Mouse (Mus musculus) midbrain, embryonic 12.5 days (tissue): ENCODE measurements around the gene Dlg4. TPM values are rescaled to one million over a fixed set of nuclear protein-coding genes. Genes with fewer than 3 reads are reported as not detected.

Experiments
- ATAC-seq: fragments of 200-750 bp; cut with Nextera tagmentation; 2 replicates; pipeline ENCODE4 v1.8.0; 2017; ENCODE audit warnings: low read depth, moderate TSS enrichment, moderate library complexity; ENCODE audit not compliant: low FRiP score
- H3K27ac ChIP-seq: fragments of 300-500 bp; sonication (generic); replicated peaks from 2 replicates; pipeline ENCODE4 v1.5.1; 2016; ENCODE audit warnings: mild to moderate bottlenecking
- H3K27me3 ChIP-seq: fragments of 300-500 bp; sonication (generic); 2 replicates; pipeline ENCODE4 v1.6.1; 2016; ENCODE audit warnings: mild to moderate bottlenecking
- H3K36me3 ChIP-seq: fragments of 300-500 bp; sonication (generic); 2 replicates; pipeline ENCODE4 v1.6.1; 2016
- H3K4me1 ChIP-seq: fragments of 300-500 bp; sonication (generic); 2 replicates; pipeline ENCODE4 v1.6.1; 2016
- H3K4me2 ChIP-seq: fragments of 300-500 bp; sonication (generic); replicated peaks from 2 replicates; pipeline ENCODE4 v1.6.1; 2016; ENCODE audit warnings: mild to moderate bottlenecking, moderate library complexity
- H3K4me3 ChIP-seq: fragments of 300-500 bp; sonication (generic); 2 replicates; pipeline ENCODE4 v1.5.1; 2016; ENCODE audit warnings: mild to moderate bottlenecking
- H3K9ac ChIP-seq: fragments of 300-500 bp; sonication (generic); replicated peaks from 2 replicates; pipeline ENCODE4 v1.6.1; 2016; ENCODE audit warnings: mild to moderate bottlenecking, moderate library complexity
- H3K9me3 ChIP-seq: fragments of 300-500 bp; sonication (generic); 2 replicates; pipeline ENCODE4 v1.6.1; 2016; ENCODE audit warnings: mild to moderate bottlenecking
- WGBS: fragments of 180-500 bp; shearing (Covaris S2); methylation state at CpG from one replicate; pipeline ENCODE4 v1.1.7; 2016; 5-methylcytosine and 5-hydroxymethylcytosine counted together
- polyA plus RNA-seq: library from polyadenylated mRNA; unstranded; fragments of >200 nt; fragmentation: Nextera tagmentation; extraction: Ambion mirVana; gene quantifications from 2 replicates; pipeline ENCODE4 v1.2.1, GENCODE M21; 2016

The Dlg4 gene
- polyA plus RNA-seq, 1 experiment from 2014 or later = 23.9 TPM

- WGBS = 93% methylated on average over 27 of the region's 27 CpGs
- H3K4me1 ChIP-seq = peaks cover 46% of the 10 kb centered on the region
- no peak for ATAC-seq
- H3K4me2 ChIP-seq = no peak overlapping the region
- no peak overlapping the region for H3K9ac ChIP-seq
- no peaks in the 10 kb centered on the region for H3K9me3 ChIP-seq
- H3K36me3 ChIP-seq = peaks cover 32% of the 10 kb centered on the region
- no peaks in the 10 kb centered on the region for H3K27me3 ChIP-seq
- no peak overlapping the region for H3K4me3 ChIP-seq
- H3K27ac ChIP-seq = no peak overlapping the region; the same call in 1 of the 2 replicates
Observed at GRCm38 (mm10) chr11:69998567-69999491, 17.9 kb upstream of the Dlg4 start.

DNA sequence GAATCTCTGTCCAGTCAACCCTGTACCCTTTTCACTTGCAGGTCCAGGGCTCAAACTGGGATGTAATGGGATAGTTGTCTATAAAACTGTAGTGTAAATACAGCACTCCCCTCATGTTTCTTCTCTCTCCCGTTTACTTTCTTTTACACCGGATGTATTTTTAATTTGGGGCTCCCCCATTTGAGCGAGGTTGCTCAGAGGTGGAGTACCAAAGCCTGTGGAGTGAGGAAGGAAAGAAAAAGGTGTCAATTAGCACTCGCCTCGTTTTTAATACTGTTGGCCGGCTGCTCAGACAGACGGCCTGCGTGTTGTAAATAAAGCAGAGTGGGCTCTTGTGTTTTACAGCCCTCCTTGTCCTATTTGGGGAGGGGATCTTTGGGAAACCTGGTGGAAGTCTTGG, 17.1 kb upstream of the Dlg4 start:
- no peak overlapping the region for H3K9ac ChIP-seq
- 0 out of 2 replicates have a peak overlapping the region, but pooled peaks have one; percentile 79 for H3K4me3 ChIP-seq
- H3K4me2 ChIP-seq = 0 out of 2 replicates have a peak overlapping the region, but pooled peaks have one; percentile 83
- WGBS = 91% methylated on average over 8 of the region's 8 CpGs
- H3K4me1 ChIP-seq = peaks cover 48% of the 10 kb centered on the region
- no peaks in the 10 kb centered on the region for H3K9me3 ChIP-seq
- no peaks in the 10 kb centered on the region for H3K27me3 ChIP-seq
- no peak for ATAC-seq
- H3K36me3 ChIP-seq = peaks cover 28% of the 10 kb centered on the region
- peak overlapping the region; percentile 96 for H3K27ac ChIP-seq

DNA sequence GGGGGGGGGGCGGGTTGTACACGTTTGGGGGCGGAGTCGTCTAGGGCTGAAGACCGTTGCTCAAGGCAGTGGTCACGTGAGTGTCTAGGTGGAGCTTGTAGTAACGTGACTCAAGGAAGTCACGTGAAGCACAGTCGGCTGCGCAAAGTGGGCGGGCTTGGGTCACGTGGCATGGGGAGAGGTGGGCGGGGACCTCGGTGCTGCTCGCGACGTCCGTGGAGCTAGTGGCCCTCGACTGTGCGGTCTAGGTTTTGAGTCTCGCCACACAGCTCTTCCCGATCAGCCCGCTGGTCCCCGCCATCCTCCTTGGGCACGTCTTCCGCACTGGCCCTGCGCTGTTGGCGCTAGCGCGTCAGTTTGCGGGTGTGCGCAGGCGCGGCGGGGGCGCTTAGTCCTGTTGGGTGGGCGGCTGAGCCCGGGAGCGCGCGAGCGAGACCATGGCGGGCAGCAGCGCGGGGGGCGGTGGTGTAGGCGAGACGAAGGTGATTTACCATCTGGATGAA, 16.3 kb upstream of the Dlg4 start, which contains the start of gene Dvl2:
TSS of gene Dvl2 (plus strand) at position 200 of the 503 bp plus-strand sequence.
- peak; percentile 61 for ATAC-seq
- Histone ChIP-seq H3K4me1 (peaks cover 48% of the 10 kb centered on the region), H3K4me3 (peak within 1 kb of the TSS; percentile 79), H3K9ac (peak within 1 kb of the TSS; percentile 82), H3K36me3 (peaks cover 34% of the 10 kb centered on the region), H3K9me3 (no peaks in the 10 kb centered on the region), H3K27ac (peak within 1 kb of the TSS; percentile 96), H3K4me2 (peak within 1 kb of the TSS; percentile 83), H3K27me3 (no peaks in the 10 kb centered on the region)
- 1% methylated on average over 44 of the region's 48 CpGs for WGBS

DNA sequence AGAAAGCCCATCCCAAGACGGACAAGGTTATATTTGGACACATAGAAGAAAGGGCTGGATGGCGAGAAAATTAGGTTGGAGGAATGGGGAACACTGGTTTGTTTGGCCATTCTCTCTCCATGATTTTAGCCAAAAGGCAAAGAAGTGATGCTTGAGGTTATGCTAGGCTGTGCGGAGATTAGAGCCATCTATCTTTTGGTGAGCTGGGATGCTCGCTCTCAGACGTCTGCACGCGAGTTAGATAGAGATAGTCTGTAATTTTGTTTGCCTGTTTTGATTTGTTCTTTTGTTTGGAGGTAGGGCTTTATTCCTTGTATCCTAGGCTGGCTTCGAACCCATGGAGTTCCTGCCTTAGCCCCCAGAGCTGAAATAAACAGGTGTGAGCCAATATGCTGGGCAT, 15.6 kb upstream of the Dlg4 start:
- H3K27me3 ChIP-seq = no peaks in the 10 kb centered on the region
- H3K4me2 ChIP-seq = peak overlapping the region; percentile 83
- ATAC-seq = no peak
- peaks cover 41% of the 10 kb centered on the region for H3K36me3 ChIP-seq
- H3K27ac ChIP-seq = peak overlapping the region; percentile 96
- peak overlapping the region; percentile 82 for H3K9ac ChIP-seq
- no peaks in the 10 kb centered on the region for H3K9me3 ChIP-seq
- WGBS = 15% methylated on average over 8 of the region's 8 CpGs
- peaks cover 48% of the 10 kb centered on the region for H3K4me1 ChIP-seq
- peak overlapping the region; percentile 79 for H3K4me3 ChIP-seq

DNA sequence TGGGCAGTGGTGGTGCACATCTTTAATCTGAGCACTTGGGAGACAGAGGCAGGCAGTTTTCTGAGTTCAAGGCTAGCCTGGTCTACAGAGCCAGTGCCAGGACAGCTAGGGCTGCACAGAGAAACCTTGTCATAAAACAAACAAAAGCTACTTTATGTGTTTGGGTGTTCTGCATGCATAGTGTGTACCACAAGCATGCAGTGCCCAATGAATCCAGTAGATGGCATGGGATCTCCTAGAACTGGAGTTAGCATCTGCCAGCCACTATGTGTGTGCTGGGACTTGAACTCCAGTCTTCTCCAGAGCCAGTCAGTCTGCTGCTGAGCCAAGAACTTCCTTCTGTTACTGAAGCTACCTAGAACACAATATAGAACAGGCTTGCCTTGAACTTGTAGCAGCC, 14.9 kb upstream of the Dlg4 start:
- ATAC-seq = no peak
- H3K27ac ChIP-seq = no peak overlapping the region
- no peaks in the 10 kb centered on the region for H3K9me3 ChIP-seq
- H3K4me1 ChIP-seq = peaks cover 48% of the 10 kb centered on the region
- H3K27me3 ChIP-seq = no peaks in the 10 kb centered on the region
- H3K36me3 ChIP-seq = peaks cover 48% of the 10 kb centered on the region
- peak overlapping the region; percentile 79; the same call in 1 of the 2 replicates for H3K4me3 ChIP-seq
- peak overlapping the region; percentile 83 for H3K4me2 ChIP-seq
- H3K9ac ChIP-seq = no peak overlapping the region

DNA sequence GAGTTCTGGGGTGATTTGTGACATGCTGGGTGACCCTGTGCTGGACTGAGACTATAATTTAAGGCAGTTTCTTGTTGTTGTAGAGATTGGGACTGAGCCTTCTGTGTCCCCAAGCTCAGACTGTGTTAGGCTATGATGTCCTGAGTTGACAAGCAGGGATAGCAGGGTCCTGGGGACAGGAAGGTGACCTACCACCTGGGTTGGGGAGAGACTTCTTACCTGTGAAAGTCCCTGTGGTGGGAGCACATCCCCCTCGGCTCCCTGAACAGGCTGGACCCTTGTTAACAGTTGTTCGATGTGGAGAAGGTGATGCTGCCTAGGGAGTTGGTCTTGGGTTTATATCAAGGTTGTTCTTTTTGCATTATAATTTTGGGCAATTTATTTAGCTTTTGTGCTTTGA, 14.3 kb upstream of the Dlg4 start:
- WGBS = 96% methylated on average over 2 of the region's 2 CpGs
- H3K36me3 ChIP-seq = peaks cover 54% of the 10 kb centered on the region
- 0 out of 2 replicates have a peak overlapping the region, but pooled peaks have one; percentile 11 for H3K9ac ChIP-seq

DNA sequence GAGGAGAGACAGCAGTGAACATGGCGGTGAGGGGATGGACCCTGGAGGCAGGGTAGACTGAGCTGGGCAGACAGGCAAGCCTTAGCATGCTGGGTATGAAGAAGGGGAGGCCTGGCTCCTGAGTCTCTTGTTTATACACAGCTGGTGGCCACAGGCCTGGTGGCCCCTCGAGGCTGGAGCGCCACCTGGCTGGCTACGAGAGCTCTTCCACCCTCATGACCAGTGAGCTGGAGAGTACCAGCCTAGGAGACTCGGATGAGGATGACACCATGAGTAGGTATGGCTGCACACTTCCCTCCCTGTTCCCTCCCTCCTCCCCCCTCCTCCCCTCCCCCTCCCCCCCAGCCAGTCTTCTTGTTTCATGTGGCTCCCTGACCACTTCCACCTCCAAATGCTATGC, 11.2 kb upstream of the Dlg4 start:
- Histone ChIP-seq H3K27ac (no peak overlapping the region), H3K27me3 (no peaks in the 10 kb centered on the region), H3K4me3 (no peak overlapping the region), H3K9ac (no peak overlapping the region), H3K36me3 (peaks cover 62% of the 10 kb centered on the region), H3K9me3 (no peaks in the 10 kb centered on the region), H3K4me2 (no peak overlapping the region), H3K4me1 (peaks cover 29% of the 10 kb centered on the region)
- no peak for ATAC-seq
- 53% methylated on average over 5 of the region's 5 CpGs for WGBS

More for the DNA sequence above, 14.3 kb upstream of the Dlg4 start:
- H3K4me1 ChIP-seq = peaks cover 45% of the 10 kb centered on the region
- no peak for ATAC-seq
- no peaks in the 10 kb centered on the region for H3K27me3 ChIP-seq
- H3K9me3 ChIP-seq = no peaks in the 10 kb centered on the region
- H3K4me3 ChIP-seq = peak overlapping the region; percentile 79; the same call in 1 of the 2 replicates
- H3K4me2 ChIP-seq = peak overlapping the region; percentile 83
- H3K27ac ChIP-seq = no peak overlapping the region

DNA sequence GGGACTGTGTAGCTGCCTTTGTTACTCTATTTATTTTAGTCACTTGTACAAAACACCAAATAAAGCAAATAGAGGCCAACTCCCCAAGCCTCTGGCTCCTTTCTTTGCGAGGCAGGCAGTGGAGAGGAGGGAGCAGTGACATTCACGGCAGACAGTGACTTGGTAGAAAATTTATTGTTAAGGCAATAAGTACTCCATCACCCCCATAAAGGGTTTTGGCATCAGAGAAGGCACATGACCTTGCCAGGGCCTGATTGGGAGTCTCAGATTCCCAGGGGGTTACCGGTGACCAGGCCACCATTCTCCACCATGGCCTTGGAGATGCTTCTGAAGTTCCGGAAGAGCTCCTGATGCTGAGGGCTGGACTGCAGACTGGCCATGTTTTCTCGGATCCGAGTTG, 6.7 kb upstream of the Dlg4 start:
- Histone ChIP-seq H3K9me3 (no peaks in the 10 kb centered on the region), H3K27me3 (no peaks in the 10 kb centered on the region), H3K4me3 (no peak overlapping the region), H3K4me2 (no peak overlapping the region), H3K27ac (no peak overlapping the region), H3K9ac (no peak overlapping the region), H3K36me3 (peaks cover 88% of the 10 kb centered on the region), H3K4me1 (peaks cover 13% of the 10 kb centered on the region)
- WGBS = 88% methylated on average over 6 of the region's 6 CpGs
- no peak for ATAC-seq

DNA sequence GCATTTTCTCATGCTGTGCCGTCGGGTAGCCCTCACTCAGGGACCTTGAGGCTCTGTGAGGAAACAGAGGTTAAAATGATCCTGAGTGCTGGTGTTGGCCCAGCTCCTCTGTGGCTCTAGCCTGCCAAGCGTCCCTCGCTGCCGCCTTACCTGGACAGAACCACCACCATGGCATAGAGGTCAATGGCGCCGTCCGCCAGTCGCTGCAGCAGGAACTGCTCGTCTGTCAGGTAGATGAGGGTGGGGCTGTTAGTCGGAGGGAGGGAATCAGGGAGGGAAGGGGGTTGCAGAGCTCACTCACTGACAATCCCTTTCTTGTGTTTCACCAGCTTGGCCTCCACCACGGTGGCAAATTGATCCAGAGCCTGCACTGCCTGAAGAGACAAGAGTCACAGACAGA, 6.2 kb upstream of the Dlg4 start:
- Histone ChIP-seq H3K27me3 (no peaks in the 10 kb centered on the region), H3K4me2 (no peak overlapping the region), H3K36me3 (peaks cover 83% of the 10 kb centered on the region), H3K4me3 (no peak overlapping the region), H3K9ac (no peak overlapping the region), H3K27ac (no peak overlapping the region), H3K4me1 (peaks cover 18% of the 10 kb centered on the region), H3K9me3 (no peaks in the 10 kb centered on the region)
- 90% methylated on average over 12 of the region's 12 CpGs for WGBS
- ATAC-seq = no peak

GRCm38 (mm10) chr11:70010961-70011360, 5.8 kb upstream of the Dlg4 start:
- H3K9me3 ChIP-seq = no peaks in the 10 kb centered on the region
- no peak for ATAC-seq
- peaks cover 79% of the 10 kb centered on the region for H3K36me3 ChIP-seq
- H3K27ac ChIP-seq = no peak overlapping the region
- WGBS = 84% methylated on average over 10 of the region's 10 CpGs
- H3K4me2 ChIP-seq = no peak overlapping the region
- H3K9ac ChIP-seq = no peak overlapping the region
- H3K4me3 ChIP-seq = no peak overlapping the region
- H3K4me1 ChIP-seq = peaks cover 19% of the 10 kb centered on the region
- H3K27me3 ChIP-seq = no peaks in the 10 kb centered on the region

DNA sequence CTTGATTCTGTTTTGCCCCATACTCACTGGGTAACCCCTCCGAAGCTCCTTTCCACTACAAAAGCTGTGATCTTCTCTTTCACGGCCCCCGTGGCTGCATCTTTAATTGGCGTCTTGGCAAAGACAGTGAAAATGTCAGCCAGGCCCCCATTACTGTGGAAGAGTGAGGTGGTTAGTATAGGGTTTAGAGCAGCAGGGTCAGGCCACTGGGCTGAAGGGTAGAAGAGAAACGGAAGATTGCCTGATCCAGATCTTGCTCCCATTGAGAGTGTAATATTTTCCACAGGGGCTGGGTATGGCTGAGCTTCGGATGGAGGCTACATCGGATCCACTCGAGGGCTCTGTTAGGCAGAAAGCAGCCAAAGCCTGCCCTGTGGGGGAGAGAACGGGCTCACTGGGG, 3.8 kb upstream of the Dlg4 start:
- Histone ChIP-seq H3K4me2 (no peak overlapping the region), H3K4me1 (peaks cover 31% of the 10 kb centered on the region), H3K27me3 (no peaks in the 10 kb centered on the region), H3K9me3 (no peaks in the 10 kb centered on the region), H3K4me3 (no peak overlapping the region), H3K9ac (0 out of 2 replicates have a peak overlapping the region, but pooled peaks have one; percentile 4), H3K36me3 (peaks cover 59% of the 10 kb centered on the region), H3K27ac (no peak overlapping the region)
- ATAC-seq = no peak
- 88% methylated on average over 9 of the region's 9 CpGs for WGBS

DNA sequence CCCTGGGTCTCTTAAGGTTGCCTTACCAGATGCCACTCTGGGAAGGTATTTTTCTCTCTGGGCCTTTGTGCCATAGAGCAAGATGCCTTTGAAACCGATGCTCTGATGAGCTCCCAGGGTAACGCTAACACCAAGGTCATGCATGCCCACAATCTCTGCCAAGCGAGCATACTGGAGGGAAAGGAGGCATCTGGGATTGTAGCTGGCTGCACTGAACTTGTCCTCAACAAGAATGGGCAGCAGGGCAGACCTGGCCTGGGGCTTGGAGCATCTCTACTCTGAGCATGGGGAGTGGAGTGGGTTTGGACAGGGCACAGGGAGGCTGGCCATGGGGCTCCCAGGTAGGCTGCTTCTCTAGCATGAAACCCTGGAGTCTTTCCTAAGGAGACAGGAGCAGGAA, 3.3 kb upstream of the Dlg4 start:
- H3K9me3 ChIP-seq = no peaks in the 10 kb centered on the region
- H3K9ac ChIP-seq = 0 out of 2 replicates have a peak overlapping the region, but pooled peaks have one; percentile 4
- H3K27ac ChIP-seq = 0 out of 2 replicates have a peak overlapping the region, but pooled peaks have one; percentile 20
- no peak overlapping the region for H3K4me2 ChIP-seq
- no peaks in the 10 kb centered on the region for H3K27me3 ChIP-seq
- peaks cover 54% of the 10 kb centered on the region for H3K36me3 ChIP-seq
- H3K4me3 ChIP-seq = no peak overlapping the region
- H3K4me1 ChIP-seq = peaks cover 36% of the 10 kb centered on the region
- 89% methylated on average over 3 of the region's 3 CpGs for WGBS
- ATAC-seq = no peak
